Mouse (Mus musculus): ENCODE measurements around the gene Tdrkh.

DNA sequence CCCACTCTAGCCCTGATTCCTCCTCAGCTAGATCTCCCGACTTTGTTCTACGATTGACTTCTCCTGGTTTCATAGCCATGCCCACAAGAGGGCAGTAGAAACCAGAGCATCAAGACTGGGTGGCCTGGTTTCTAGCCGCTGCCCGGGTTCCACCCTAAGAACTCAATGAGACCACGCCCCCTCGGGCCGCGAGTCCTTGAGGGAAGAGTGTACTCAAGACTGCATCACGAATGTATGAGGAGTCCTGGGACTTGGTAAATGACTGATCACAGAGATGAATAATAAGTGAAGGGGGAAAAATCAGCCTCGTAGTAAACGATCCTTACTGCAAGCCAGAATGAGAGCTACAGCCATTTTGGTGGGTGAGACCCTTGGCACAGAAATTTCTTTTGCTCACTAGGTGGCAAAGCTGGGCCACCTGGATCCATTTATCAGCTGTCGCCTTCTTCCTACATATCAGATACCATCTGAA, 43.5 kb downstream of the Tdrkh start:
- TF ChIP-seq CTCF (IDR thresholded peaks at IDR 0.05; ENCODE audit: extremely low read depth, insufficient read depth, insufficient read length, insufficient replicate concordance) (peak; percentile 62; the same call in 1 of the 2 replicates), POLR2A (IDR thresholded peaks at IDR 0.05; ENCODE audit: low read depth, low read length) (no peak)

All from spleen, adult 2 months (tissue).